Mouse (Mus musculus): Measurements from ENCODE around the gene Actr1b.
A peak's percentile ranks its signal among the peaks of the same experiment; 100 is the strongest.

The Actr1b gene

DNA sequence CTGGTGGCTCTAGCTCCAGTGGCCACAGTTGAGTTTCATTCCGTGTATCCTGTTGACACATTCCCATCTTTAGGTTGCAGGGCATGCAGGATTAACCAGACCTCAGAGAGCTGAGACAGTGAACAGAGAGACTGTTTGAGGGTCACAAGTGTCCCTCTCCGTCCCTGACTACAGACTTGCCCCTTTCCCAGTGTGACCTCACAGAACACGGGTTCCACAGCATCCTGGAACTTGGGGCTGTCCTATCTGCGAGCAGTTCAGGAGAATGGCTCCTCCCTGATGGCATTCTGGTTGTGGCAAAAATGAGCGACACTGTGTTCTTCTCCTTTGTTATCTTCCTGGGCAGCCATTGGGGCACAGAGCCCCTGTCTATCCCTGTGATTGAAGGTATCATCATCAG is at the start of gene Actr1b:
Actr1b (minus strand) TSS at position 112 of the 400 bp plus-strand sequence.
- no peak for DNase-seq (ENCODE audit: low read depth)

DNA sequence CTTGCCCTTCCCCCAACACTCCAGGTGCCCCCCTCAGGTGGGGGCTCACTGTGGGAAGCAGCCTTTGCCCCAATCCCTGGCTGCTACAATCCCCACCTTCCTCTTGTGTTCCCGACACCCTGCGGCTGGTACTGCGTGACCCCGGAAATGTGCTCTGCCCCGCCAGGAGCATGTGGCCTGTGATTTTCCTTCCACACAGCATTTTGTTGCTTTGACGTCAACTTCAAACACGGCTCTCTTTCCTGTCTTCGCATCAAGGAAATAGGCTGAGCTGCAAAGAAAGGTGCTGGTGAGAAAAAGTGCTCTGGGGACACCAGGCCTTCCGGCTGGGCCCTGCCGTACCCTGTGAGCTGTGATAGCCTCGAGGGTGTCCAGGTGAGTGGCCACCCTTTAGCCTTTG is 47.3 kb upstream of the Actr1b start, which contains the start of gene Zap70:
Zap70 (plus strand) TSS at position 231 of the 400 bp plus-strand sequence.
- no peak for DNase-seq (ENCODE audit: low read depth)

DNA sequence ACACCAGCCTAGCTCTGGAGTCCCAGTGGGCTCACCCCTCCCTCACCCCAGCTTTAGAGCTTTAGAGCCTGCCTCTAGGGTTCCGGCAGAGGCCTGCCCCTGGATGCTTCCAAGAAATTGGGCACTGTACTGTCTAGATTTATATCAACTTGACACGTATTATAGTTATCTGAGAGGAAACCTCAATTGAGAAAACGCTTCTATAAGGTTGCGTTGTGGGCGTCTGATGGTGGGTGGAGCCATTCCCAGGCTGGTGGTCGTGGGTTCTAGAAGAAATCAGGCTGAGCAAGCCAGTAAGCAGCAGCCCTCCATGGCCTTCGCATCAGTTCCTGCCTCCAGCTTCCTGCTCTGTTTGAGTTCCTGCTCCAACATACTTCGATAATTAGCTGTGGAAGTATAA is 46.8 kb upstream of the Actr1b start:
- DNase-seq (ENCODE audit: low read depth) = no peak

DNA sequence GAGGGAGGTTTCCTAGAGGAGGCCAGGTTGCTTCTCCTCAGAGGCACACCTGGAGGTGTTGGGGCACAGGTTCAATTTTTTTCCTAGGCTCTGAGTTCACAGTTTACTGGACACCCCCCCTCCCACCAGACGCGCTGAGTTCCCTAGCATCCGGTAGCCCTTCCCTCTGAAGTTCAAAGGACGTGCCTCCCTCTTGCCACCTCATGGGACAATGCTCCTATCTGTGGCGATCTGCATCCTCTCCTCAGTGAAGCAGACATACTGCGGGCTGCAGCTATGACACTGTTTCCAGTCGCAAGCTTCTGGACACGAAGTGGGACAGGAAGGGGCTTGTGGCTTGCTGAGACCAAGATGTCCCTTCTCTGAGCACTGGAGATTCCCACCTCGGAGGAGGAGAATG is 46.2 kb upstream of the Actr1b start:
- DNase-seq (ENCODE audit: low read depth) = no peak

DNA sequence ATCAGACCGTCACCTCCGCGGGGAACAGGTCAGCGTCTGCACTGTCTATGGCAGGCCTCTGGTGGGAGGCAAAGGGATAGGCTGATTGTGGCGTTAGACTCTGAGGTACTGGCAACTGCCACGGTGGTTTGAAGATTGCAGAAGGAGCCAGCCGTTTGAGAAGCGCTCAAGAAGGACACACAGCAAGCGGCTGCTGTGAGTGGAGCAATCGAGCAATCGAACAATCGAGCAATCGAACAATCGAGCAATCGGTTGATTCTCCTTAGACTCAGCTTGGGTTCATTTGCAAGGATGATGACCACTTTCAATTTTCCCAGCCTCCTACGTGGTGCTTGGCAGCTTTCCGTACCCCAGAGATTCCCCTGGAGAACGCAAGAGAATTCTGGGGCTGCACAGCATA is 44.9 kb upstream of the Actr1b start:
- no peak for DNase-seq (ENCODE audit: low read depth)

DNA sequence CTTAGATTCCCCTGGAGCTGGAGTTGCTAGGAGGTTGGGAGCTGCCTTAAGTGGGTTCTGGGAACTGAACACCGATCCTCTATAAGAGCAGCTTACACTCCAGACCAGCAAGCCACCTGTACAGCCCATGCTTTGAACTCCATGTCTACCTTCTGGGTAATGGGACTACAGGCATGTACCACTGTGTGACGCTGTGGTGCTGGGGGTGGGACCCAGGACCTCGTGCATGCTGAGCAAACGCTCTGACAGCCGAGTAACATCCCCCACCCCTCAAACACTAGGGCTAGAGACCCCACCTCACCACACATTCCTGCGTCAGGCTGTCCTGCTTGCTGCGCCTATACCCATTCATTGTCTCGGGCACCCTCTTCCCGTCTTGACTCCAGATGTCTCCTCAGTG is 44.3 kb upstream of the Actr1b start:
- no peak for DNase-seq (ENCODE audit: low read depth)

DNA sequence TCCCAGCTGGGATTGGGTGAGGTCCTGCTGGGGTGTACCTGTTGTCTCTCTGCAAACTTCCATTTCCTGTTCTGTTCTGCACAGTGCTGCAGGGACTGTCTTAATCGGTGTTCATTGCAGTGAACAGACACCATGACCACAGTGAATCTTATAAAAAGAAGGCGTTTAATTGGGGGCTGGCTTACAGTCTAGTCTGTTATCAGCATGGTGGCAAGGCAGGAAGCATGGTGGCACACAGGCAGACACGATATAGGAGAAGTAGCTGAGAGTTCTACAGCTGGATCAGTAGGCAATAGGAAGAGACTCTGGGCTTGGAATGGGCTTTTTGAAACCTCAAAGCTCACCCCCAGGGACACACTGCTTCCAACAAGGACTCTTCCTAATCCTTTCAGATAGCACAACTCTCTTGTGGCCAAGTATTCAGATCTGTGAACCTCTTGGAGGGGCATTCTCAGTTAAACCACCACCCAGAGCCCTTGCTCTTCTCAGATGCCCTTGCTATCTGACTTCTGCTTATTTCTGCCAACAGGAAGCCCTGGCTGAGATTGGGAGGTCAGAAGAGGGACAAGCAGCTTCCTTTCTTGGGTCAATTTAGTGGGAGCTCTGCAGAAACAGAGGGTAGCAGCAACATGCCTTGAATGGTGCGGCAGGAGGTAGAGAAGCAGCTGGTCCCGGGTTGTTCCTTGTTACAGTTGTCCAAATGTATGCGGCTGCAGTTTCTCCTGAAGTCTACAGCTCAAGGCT is 39.9 kb upstream of the Actr1b start:
- no peak for DNase-seq (ENCODE audit: low read depth)

DNA sequence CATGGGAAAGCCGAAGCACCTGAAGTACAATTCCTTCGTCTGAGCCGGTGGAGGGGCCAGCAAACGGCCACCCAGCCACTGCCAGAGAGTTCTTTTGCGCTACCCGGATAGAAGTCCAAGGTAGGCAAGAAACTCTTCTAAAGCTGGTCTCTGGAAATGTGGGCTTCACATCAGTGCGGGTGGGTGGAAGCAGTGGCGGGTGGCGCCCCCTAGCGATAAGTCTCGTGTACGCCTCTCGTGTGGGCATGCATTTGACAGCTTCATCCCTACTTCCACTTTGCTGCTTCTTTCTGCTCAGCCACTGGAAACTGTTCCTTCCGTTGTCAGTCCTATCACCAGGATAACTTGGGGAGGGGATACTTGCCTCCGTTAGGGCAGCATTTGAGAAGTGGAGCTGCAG is 32.2 kb upstream of the Actr1b start:
- DNase-seq (ENCODE audit: low read depth) = peak; percentile 35

DNA sequence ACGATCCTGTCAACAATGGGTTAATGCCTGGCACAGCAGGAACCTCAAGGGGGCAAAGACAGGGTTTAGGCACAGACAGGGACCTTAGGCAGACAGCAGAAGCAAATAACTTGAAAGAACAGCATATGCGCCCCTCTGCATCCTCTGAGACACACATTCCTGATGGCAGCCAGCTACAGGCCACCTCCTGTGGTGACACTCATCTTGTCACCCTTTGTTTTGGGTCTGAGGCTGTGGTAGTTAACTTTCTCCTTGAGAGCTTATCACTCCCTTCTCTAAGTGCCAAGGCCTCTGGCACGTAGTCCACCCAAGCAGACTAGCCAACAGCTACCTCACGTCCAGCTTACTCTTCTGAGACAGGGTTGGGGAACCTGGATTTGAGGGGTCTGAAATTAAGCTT is 31.4 kb upstream of the Actr1b start:
- DNase-seq (ENCODE audit: low read depth) = no peak

DNA sequence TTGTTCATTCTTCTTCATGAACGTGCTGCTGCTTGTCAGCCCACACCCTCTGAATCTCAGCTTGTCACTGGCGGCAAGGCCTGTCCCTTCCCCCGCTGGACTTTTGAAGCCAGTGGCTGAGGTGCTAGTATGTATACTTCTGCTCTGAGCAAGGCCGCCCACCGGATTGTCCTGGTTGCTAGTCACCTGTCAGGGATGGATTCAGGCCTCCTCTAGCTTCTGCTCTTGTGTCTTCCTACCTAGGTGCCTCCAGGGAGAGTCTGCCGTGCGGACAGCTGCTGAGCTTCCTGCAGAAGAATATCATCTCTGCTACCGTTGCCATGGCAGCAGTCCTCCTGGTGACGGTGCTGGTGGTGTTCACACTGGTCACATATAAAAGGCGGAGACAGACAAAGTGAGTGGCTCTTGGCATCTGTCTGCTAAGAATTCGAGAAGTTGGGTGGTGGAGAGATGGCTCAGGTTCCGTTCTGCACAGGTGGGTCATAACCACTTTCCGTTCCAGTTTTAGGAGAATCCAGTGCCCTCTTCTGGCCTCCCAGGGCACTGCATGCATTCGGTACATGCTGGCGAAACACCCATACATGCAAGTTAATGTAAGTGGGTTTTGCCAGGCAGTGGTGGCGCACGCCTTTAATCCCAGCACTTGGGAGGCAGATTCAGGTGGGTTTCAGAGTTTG is 30.2 kb upstream of the Actr1b start:
- DNase-seq (ENCODE audit: low read depth) = peak; percentile 67

DNA sequence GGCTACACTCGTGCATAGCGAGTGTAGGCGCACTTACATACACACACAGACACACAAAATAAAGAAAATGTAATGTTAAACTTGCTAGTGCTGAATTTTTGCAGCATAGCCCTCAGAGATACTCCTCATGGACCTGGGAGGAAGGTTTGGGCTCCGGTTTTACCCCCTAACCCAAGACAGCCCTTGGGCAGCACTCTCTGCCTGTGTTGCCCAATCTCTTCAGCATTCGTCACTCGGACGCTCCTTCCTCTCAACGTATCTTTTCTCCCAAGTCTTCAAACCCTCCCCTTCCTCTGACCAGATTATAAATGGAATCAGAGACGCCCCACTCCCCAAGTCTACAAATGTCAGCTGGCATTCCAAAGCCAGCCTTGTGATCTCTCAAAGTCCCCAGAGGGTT is 28.8 kb upstream of the Actr1b start:
- DNase-seq (ENCODE audit: low read depth) = no peak

DNA sequence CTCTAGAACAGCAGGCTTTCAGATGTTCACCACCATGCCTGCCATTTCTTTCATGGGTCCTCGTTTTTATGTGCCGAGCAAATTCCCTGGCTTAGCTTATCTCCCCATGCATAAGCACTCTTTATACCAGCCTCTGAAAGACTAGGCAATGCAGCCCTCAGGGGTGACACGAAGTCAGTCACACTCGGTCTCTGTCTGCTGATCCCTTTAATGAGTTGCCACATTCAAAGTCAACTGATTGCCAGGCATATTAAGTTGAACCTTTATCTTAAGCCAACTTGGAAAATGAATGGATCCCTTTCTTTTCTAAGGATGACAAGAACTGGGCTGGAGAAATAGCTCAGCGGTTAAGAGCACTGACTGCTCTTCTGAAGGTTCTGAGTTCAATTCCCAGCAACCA is 25.0 kb upstream of the Actr1b start:
- no peak for DNase-seq (ENCODE audit: low read depth)

DNA sequence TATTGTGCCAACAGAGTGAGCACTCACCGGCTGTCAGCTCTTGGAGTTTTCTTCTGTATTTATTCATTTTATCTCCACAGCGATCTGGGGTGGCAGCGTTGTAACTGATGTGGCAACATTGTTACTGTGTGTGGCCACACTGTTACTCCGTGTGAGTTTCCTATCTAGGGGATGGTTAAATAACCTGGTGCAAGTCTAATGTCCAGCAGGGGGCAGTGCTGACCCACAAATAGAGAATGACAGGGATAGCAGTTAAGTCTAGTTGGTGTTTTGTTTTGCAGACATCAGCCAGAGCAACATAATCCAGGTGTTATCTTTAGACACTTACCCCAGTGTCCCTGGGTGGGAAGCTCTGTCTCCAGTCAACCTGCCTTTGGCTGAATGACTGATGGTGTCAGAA is 23.1 kb upstream of the Actr1b start:
- DNase-seq (ENCODE audit: low read depth) = peak; percentile 89

DNA sequence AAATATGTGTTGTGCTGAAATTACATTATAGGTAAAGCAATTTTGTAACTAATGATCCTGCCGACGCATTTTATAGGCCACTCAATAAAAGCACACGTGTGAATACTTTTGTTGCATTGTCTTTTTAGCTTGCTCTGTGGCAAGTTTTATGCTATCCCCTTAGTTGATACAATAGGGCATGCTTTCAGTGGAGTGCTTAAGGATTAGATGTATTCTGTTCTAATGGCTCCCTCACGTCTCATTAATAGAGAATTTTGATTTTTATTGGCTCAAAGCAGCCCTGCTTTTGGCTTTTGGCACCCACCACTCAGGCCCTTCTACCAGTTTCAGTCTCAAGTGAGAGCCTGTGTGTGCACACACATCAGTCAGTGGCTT is 9.8 kb upstream of the Actr1b start:
- DNase-seq (ENCODE audit: low read depth) = no peak

DNA sequence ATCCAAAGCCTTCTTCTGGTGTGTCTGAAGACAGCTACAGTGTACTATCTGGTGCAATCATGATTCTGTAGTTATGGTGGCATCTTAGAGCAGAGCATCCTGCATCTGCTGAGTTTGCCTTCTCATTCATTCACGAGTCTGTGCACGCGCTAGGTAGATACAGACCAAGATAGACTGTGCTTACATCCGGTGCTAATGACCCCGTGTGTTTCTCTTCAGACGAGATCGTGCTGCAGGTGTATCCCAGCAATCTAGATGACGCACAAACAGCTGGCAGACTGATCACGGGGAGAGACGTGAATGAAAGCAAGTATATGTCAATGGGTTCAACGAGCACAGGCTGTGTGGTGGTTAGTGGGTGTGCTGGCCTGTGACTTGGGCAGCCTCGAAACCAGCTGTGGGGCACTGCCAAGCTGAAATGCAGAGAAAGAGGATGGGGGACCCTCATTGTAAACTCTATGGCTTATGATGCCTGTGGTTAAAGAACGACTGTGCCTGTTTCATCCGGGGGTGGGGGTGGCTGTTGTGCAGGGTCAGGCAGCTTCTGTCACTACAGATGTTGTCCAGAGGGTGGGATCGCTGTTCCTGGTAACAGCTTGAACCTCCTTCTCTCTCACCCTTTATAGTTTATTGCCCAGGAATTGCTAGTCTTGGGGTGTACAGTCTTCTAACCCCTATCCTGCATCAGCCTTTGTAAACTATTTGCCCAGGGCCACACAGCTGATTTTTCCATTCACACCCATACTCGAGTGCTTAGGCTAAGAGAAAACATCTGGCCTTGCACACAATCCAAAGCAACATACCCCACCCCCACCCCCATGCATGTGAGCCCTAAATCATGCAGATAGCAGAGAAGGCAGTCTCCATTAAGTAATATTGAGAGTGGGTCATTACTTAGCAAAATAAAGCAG is 9.2 kb upstream of the Actr1b start:
- no peak for DNase-seq (ENCODE audit: low read depth)

DNA sequence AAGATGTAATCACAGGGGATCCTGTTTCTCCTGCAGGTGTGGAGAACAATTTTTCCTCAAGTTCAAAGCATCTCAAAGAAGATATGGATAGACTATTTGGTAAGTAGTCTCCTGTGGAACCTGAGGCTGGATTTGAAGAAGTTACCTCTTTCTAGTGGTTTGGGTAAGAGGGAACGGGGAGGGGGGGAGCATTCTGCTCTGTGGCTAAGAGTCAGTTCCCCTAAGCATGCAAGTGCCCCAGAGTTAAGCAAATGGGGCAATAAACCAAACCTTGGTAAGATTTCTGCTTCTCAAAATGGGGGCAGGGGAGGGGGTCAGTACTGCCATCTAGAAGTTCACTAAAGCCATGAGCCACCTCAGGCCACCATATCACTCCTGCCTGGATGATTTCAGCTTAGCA is 4.6 kb upstream of the Actr1b start:
- DNase-seq (ENCODE audit: low read depth) = no peak

DNA sequence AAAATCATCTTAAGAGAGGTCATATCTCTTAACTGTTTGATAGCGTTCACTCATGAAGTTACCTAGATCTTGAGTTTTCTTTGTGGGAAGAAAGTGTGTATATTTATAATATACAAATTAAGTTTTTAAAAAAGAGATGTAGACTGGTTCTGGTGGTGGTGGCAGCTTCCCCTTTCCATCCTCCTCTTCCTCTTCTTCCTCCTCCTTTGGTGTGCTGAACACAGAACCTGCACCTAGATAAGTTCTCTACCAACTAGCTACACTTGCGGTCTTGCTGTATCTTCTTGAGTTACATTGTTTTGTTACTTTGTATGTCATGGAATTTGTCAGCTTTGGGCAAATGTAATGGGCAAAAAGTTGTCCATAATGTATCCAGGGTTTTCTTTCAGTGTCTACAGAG is 3.1 kb downstream of the Actr1b start:
- no peak for DNase-seq (ENCODE audit: low read depth)

DNA sequence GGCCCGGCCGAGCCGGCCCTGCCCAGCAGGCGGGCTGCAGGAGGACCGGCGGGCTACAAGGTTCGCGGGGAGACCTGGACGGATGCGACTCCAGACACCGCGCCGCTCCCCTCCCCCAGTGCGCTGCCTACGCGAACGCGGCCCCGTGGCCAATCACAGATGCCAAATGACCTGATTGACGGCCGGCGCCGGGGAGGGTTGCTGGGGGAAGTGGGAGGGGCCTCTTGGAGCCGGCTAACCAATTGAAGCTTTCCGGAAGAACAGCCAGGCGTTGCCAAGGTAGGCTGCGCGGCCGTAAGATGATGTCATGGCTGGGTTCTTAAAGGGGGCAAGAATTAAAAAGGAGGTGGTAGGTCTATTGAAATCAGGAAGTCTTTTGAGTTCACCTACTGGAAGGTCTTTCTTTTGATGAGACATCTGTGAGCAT is 4.4 kb downstream of the Actr1b start, which contains the start of gene 4933424G06Rik:
4933424G06Rik (plus strand) TSS at position 296 of the 427 bp plus-strand sequence.
- peak; percentile 98 for DNase-seq (ENCODE audit: low read depth)

DNA sequence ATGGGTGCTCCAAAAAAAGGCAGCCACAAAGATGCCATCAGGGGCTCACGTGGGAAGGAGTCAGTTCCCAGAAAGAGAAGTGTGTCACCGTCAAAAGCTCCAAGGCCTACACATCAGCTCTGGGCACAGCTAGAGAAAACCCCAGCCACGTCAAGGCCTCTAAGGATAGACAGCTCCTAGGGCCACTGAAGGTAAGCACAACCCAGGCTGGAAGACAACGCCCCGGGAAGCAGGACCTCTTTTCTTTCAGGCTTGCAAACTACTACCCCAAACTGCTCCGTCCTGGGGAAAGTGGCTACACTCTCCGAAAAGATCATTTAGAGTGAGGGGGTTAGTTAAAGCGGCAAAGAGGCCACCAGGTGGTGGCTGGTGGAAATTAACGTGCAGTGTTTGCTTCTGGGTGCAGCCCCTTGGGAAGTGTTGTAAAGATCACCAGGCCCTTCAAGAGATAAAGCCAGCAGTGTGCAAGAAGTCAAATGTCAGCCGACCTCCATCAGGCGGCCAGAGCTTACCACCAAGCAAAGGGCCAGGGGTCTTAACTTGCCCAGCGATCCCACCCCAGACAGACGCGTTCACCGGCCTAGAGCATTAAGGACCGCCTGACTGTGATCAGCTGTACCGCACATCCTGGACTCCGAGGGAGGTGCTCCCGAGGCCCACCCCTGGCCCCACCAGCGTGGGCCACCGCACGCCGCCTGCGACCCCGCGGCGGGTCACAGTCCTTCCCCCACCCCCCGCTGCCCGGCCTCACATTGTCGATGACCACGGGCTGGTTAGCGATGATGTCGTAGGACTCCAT is 5.0 kb downstream of the Actr1b start:
- DNase-seq (ENCODE audit: low read depth) = peak; percentile 73

DNA sequence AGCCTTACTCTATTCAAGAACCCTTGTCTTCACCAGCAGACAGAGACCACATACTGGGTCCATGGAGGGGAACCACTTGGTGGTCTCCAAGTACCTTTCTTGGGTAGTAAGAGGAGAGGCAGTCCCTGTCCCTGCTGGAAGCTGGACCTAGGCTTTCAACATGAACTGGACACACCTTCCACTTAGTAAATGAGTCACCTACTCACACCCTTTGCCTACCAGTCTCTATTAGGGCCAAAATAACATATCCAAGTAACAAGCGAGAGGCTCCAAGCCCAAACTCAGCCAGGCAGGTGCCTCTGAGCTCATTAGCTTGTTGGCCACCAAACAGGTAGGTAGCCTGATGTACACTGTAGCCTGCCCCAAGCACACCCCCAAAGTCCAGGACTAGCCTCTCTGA is 5.6 kb downstream of the Actr1b start:
- no peak for DNase-seq (ENCODE audit: low read depth)

DNA sequence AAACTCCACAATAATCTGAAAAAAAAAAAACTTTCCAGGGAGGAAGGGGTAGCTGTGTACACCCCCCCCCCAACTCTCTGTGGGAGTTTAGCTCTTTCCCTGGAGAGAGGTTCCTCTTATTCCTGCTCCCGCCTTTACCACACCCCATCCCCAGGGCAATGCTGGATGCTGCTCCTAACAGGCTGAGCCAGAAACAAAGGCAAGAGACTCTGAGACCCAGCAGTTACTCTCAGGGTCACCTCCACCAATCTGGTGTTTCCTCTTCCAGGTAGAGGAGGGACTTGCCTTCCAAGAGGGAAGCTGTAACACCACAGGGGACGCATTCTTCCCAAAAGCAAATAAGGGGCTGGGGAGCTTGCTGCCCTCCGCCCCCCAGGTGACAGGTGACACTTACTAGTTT is 6.4 kb downstream of the Actr1b start:
- no peak for DNase-seq (ENCODE audit: low read depth)

DNA sequence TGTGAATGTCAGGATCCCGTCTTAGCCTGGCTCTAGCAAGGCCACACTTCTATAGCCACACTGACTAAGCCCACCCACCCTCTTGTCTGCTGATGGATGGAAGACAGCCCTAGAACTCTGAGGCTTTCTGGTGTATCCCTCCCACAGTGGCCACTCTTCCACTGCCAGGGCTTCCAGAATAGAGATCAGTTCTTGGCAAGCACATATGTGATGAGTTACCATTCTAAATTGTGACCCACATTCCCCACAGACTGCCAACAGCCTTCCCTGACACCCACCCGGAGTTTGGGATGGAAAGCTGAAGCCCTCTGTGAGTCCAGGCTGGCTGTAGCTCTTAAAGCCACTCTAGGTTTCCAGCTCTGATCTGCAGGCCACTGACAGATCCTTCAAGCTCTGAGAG is 7.1 kb downstream of the Actr1b start:
- DNase-seq (ENCODE audit: low read depth) = no peak
